Mouse (Mus musculus): ENCODE data around the gene Plppr1. TPM values are rescaled to one million over a fixed set of nuclear protein-coding genes. Genes with fewer than 3 reads are reported as not detected.

Plppr1 gene
- total and polyA plus RNA-seq, 3 experiments = not detected

GRCm38 (mm10) chr4:49144798-49145197 is 85.7 kb downstream of the Plppr1 start:
- in situ Hi-C loops (cut with MboI; ENCODE audit: low pct_ligation_motif_present, low pct_unique_long_range_greater_than_20kb, low sequenced_read_pairs) = no loop called here
- dilution Hi-C loops (cut with MboI; ENCODE audit: extremely low pct_ligation_motif_present, extremely low pct_unique_long_range_greater_than_20kb, low sequenced_read_pairs) = no loop called here
- Histone ChIP-seq H3K27me3 (replicated peaks) (no peaks in the 10 kb centered on the region), H3K27ac (ENCODE audit: insufficient read depth, low read depth) (no peak overlapping the region), H3K79me2 (replicated peaks; ENCODE audit: control insufficient read depth, extremely low read depth, insufficient read depth, poor library complexity, severe bottlenecking) (no peaks in the 10 kb centered on the region), H3K36me3 (replicated peaks in 1 of 2; ENCODE audit: control insufficient read depth in 1 of 2, insufficient read depth in 1 of 2, low read length in 1 of 2) (no peaks in the 10 kb centered on the region), H3K4me2 (ENCODE audit: insufficient read depth, low read depth, poor library complexity, severe bottlenecking) (no peak overlapping the region), H3K9me3 (replicated peaks; ENCODE audit: low read length) (no peaks in the 10 kb centered on the region), H3K4me1 (ENCODE audit: control insufficient read depth in 1 of 2, insufficient read depth in 2 of 2) (peaks cover 0 to 5% of the 10 kb centered on the region in 2 experiments; a peak in 1 of 4 replicates), H3K4me3 (replicated peaks in 1 of 3; ENCODE audit: low read depth in 2 of 3, low read length in 2 of 3, poor library complexity in 1 of 3) (no peak overlapping the region), H3K9ac (ENCODE audit: insufficient read depth, low read depth) (no peak overlapping the region)
- DNase-seq (ENCODE audit: extremely low read depth) = no peak
- no peak for TF ChIP-seq ELF1 (IDR thresholded peaks at IDR 0.05; ENCODE audit: low read depth, low read length)
- no peak for TF ChIP-seq MAFK (IDR thresholded peaks at IDR 0.05; ENCODE audit: insufficient replicate concordance, low read length)
- TF ChIP-seq KAT2A (IDR thresholded peaks at IDR 0.05; ENCODE audit: insufficient replicate concordance, low read length) = no peak
- no peak for TF ChIP-seq CTCF (conservative IDR thresholded peaks at IDR 0.05 in 1 of 2, IDR thresholded peaks at IDR 0.05 in 1 of 2; ENCODE audit: low read depth in 2 of 2, low read length in 2 of 2)
- no peak for TF ChIP-seq USF1 (IDR thresholded peaks at IDR 0.05; ENCODE audit: low read depth, low read length)
- no peak for TF ChIP-seq NELFE (IDR thresholded peaks at IDR 0.05; ENCODE audit: low read depth, low read length)
- TF ChIP-seq UBTF (IDR thresholded peaks at IDR 0.05; ENCODE audit: low read depth, low read length) = no peak
- TF ChIP-seq ZNF384 (IDR thresholded peaks at IDR 0.05; ENCODE audit: low read depth, low read length) = no peak
- no peak for TF ChIP-seq SIN3A (IDR thresholded peaks at IDR 0.05; ENCODE audit: low read length)
- no peak for TF ChIP-seq EP300 (IDR thresholded peaks at IDR 0.05; ENCODE audit: low read length)
- no peak for TF ChIP-seq RCOR1 (conservative IDR thresholded peaks at IDR 0.05; ENCODE audit: low read depth, low read length)
- no peak for TF ChIP-seq E2F4 (IDR thresholded peaks at IDR 0.05; ENCODE audit: insufficient replicate concordance, low read depth, low read length)
- no peak for TF ChIP-seq BHLHE40 (IDR thresholded peaks at IDR 0.05; ENCODE audit: low read depth, low read length)
- no peak for TF ChIP-seq TCF12 (IDR thresholded peaks at IDR 0.05; ENCODE audit: low read depth, low read length)

- H3K27ac ChIP-seq (ENCODE audit: insufficient read depth, low read depth) = no peak overlapping the region
- dilution Hi-C loops (cut with MboI; ENCODE audit: extremely low pct_ligation_motif_present, extremely low pct_unique_long_range_greater_than_20kb, low sequenced_read_pairs) = no loop called here
- no peak for TF ChIP-seq SIN3A (IDR thresholded peaks at IDR 0.05; ENCODE audit: low read length)
- TF ChIP-seq RCOR1 (conservative IDR thresholded peaks at IDR 0.05; ENCODE audit: low read depth, low read length) = no peak
- no peak for TF ChIP-seq MAZ (IDR thresholded peaks at IDR 0.05; ENCODE audit: low read depth, low read length)
- TF ChIP-seq ZMIZ1 (IDR thresholded peaks at IDR 0.05; ENCODE audit: low read depth, low read length) = no peak
- no peak for TF ChIP-seq CHD1 (IDR thresholded peaks at IDR 0.05; ENCODE audit: low read depth, low read length)
- TF ChIP-seq ZC3H11A (IDR thresholded peaks at IDR 0.05; ENCODE audit: low read depth, low read length) = no peak
- TF ChIP-seq NRF1 (IDR thresholded peaks at IDR 0.05; ENCODE audit: low read depth, low read length) = no peak
- no peak for TF ChIP-seq E2F4 (IDR thresholded peaks at IDR 0.05; ENCODE audit: insufficient replicate concordance, low read depth, low read length)
- TF ChIP-seq MAX (IDR thresholded peaks at IDR 0.05; ENCODE audit: low read length) = no peak
- no peak for TF ChIP-seq TCF12 (IDR thresholded peaks at IDR 0.05; ENCODE audit: low read depth, low read length)
- no peak for TF ChIP-seq NELFE (IDR thresholded peaks at IDR 0.05; ENCODE audit: low read depth, low read length)
- TF ChIP-seq SMC3 (IDR thresholded peaks at IDR 0.05; ENCODE audit: low read depth, low read length) = no peak
- TF ChIP-seq GABPA (IDR thresholded peaks at IDR 0.05; ENCODE audit: insufficient replicate concordance, low read depth, low read length) = no peak
- TF ChIP-seq PAX5 (IDR thresholded peaks at IDR 0.05; ENCODE audit: low read length) = no peak
- no peak overlapping the region for H3K4me3 ChIP-seq (replicated peaks in 1 of 3; ENCODE audit: low read depth in 2 of 3, low read length in 2 of 3, poor library complexity in 1 of 3)
- no peak overlapping the region for H3K4me2 ChIP-seq (ENCODE audit: insufficient read depth, low read depth, poor library complexity, severe bottlenecking)
- in situ Hi-C loops (cut with MboI; ENCODE audit: low pct_ligation_motif_present, low pct_unique_long_range_greater_than_20kb, low sequenced_read_pairs) = no loop called here
- H3K79me2 ChIP-seq (replicated peaks; ENCODE audit: control insufficient read depth, extremely low read depth, insufficient read depth, poor library complexity, severe bottlenecking) = no peaks in the 10 kb centered on the region
- no peaks in the 10 kb centered on the region for H3K9me3 ChIP-seq (replicated peaks; ENCODE audit: low read length)
- H3K36me3 ChIP-seq (replicated peaks in 1 of 2; ENCODE audit: control insufficient read depth in 1 of 2, insufficient read depth in 1 of 2, low read length in 1 of 2) = no peaks in the 10 kb centered on the region
- H3K9ac ChIP-seq (ENCODE audit: insufficient read depth, low read depth) = no peak overlapping the region
- peaks cover 0 to 5% of the 10 kb centered on the region in 2 experiments; a peak in 1 of 4 replicates for H3K4me1 ChIP-seq (ENCODE audit: control insufficient read depth in 1 of 2, insufficient read depth in 2 of 2)
- no peak for DNase-seq (ENCODE audit: extremely low read depth)
- no peaks in the 10 kb centered on the region for H3K27me3 ChIP-seq (replicated peaks)
These were observed 89.7 kb downstream of the Plppr1 start for GRCm38 (mm10) chr4:49148775-49149174.
